Comparison of ENCODE assay signal across 21 mouse cellular contexts in the genomic region with DNA sequence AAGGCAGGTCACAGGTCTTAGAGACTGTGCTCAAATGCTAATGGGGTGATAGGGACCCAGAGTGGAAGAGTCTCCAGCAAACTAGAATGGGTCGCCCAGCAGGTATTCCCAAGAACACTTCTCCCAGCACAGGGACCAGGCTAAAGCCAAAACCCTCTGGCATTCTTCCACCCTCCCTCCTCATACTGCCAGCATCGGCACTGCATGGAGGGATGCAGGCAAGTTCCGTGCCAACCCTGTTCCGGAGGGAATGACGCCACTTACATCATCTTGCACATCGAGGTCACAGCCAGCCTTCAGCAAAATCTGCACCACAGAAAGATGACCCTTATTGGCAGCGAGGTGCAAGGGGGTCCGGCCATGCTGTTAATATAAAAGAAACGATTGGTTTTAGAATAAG. TPM values are rescaled to one million over a fixed set of nuclear protein-coding genes. Genes with fewer than 3 reads are reported as not detected.
DNase-seq lines count a peak whose midpoint lies in the region; ATAC-seq lines count a peak whose summit lies in the region.
"Had no signal": no experiment of that assay in that cellular context is flagged by ENCODE, and none has a peak within 500 bp of the region (broad histone marks: within the 10 kb centered on the region; RNA-seq: fewer than 3 reads in every experiment).

No protein-coding gene starts in this region.

- no peaks in the 10 kb centered on the region for H3K36me3 ChIP-seq in forebrain, embryonic 14.5 days (ENCODE audit: control insufficient read depth, insufficient read depth, low read length)
- H3K36me3 ChIP-seq in forebrain, embryonic 10.5 days (replicated peaks), result no peaks in the 10 kb centered on the region
- peaks cover 3% of the 10 kb centered on the region; the same call in 1 of the 2 replicates for H3K36me3 ChIP-seq in midbrain, embryonic 11.5 days (ENCODE audit: control insufficient read depth, insufficient read depth, low read length)
- H3K36me3 ChIP-seq in midbrain, embryonic 15.5 days (replicated peaks), result 0 out of 2 replicates have a peak, but pooled peaks cover 3% of the 10 kb centered on the region
- H3K36me3 ChIP-seq in limb, embryonic 10.5 days, result no peaks in the 10 kb centered on the region
- H3K36me3 ChIP-seq: heart, embryonic 12.5 days; hindbrain, embryonic 13.5 days; limb, embryonic 12.5 days had no signal

- no peak overlapping the region for H3K4me2 ChIP-seq in forebrain, embryonic 14.5 days (ENCODE audit: low read length)
- H3K4me2 ChIP-seq in midbrain, embryonic 11.5 days, result no peak overlapping the region
- H3K4me2 ChIP-seq in midbrain, embryonic 15.5 days, result no peak overlapping the region
- H3K4me2 ChIP-seq: heart, embryonic 12.5 days; hindbrain, embryonic 13.5 days; limb, embryonic 12.5 days; liver, embryonic 11.5 days had no signal

- no peak for ATAC-seq in forebrain, embryonic 14.5 days
- ATAC-seq in midbrain, embryonic 11.5 days (ENCODE audit: low FRiP score), result no peak
- no peak for ATAC-seq in midbrain, embryonic 15.5 days (replicated peaks)
- ATAC-seq: liver, postnatal 0 days; lung, postnatal 0 days had no signal

- no peak overlapping the region for H3K27ac ChIP-seq in forebrain, embryonic 14.5 days (ENCODE audit: low read depth, low read length)
- H3K27ac ChIP-seq in forebrain, embryonic 10.5 days, result no peak overlapping the region
- H3K27ac ChIP-seq in midbrain, embryonic 11.5 days (ENCODE audit: low read depth, low read length), result no peak overlapping the region
- no peak overlapping the region for H3K27ac ChIP-seq in midbrain, embryonic 15.5 days
- no peak overlapping the region for H3K27ac ChIP-seq in limb, embryonic 10.5 days
- H3K27ac ChIP-seq: hindbrain, embryonic 13.5 days; limb, embryonic 12.5 days; midbrain, embryonic 10.5 days had no signal

- WGBS in forebrain, embryonic 14.5 days, result 80% methylated on average over 9 of the region's 9 CpGs
- 89% methylated on average over 9 of the region's 9 CpGs for WGBS in forebrain, embryonic 10.5 days
- 92% methylated on average over 9 of the region's 9 CpGs for WGBS in midbrain, embryonic 11.5 days
- WGBS in midbrain, embryonic 15.5 days, result 86% methylated on average over 9 of the region's 9 CpGs
- 92% methylated on average over 9 of the region's 9 CpGs for WGBS in limb, embryonic 10.5 days

- H3K27me3 ChIP-seq in forebrain, embryonic 14.5 days (replicated peaks; ENCODE audit: control insufficient read depth, insufficient read depth, low read length), result no peaks in the 10 kb centered on the region
- H3K27me3 ChIP-seq in forebrain, embryonic 10.5 days (ENCODE audit: poor library complexity, severe bottlenecking), result no peaks in the 10 kb centered on the region
- H3K27me3 ChIP-seq in midbrain, embryonic 11.5 days (ENCODE audit: control insufficient read depth, insufficient read depth, low read length), result no peaks in the 10 kb centered on the region
- H3K27me3 ChIP-seq in midbrain, embryonic 15.5 days (replicated peaks), result no peaks in the 10 kb centered on the region
- no peaks in the 10 kb centered on the region for H3K27me3 ChIP-seq in limb, embryonic 10.5 days (ENCODE audit: low read depth, poor library complexity, severe bottlenecking)
- H3K27me3 ChIP-seq: heart, embryonic 12.5 days; hindbrain, embryonic 13.5 days; limb, embryonic 12.5 days had no signal

- no peak overlapping the region for H3K4me3 ChIP-seq in forebrain, embryonic 14.5 days (ENCODE audit: low read depth, low read length)
- H3K4me3 ChIP-seq in forebrain, embryonic 10.5 days, result no peak overlapping the region
- H3K4me3 ChIP-seq in midbrain, embryonic 11.5 days (ENCODE audit: low read depth, low read length), result no peak overlapping the region
- H3K4me3 ChIP-seq in midbrain, embryonic 15.5 days, result no peak overlapping the region
- H3K4me3 ChIP-seq in limb, embryonic 10.5 days, result no peak overlapping the region
- H3K4me3 ChIP-seq: heart, embryonic 12.5 days; hindbrain, embryonic 13.5 days; limb, embryonic 12.5 days; midbrain, embryonic 10.5 days had no signal

- H3K9me3 ChIP-seq in forebrain, embryonic 14.5 days (replicated peaks; ENCODE audit: control insufficient read depth, low read length), result no peaks in the 10 kb centered on the region
- peaks cover 3% of the 10 kb centered on the region; the same call in 1 of the 2 replicates for H3K9me3 ChIP-seq in forebrain, embryonic 10.5 days
- no peaks in the 10 kb centered on the region for H3K9me3 ChIP-seq in midbrain, embryonic 11.5 days (ENCODE audit: control insufficient read depth, low read length)
- no peaks in the 10 kb centered on the region for H3K9me3 ChIP-seq in midbrain, embryonic 15.5 days
- H3K9me3 ChIP-seq in limb, embryonic 10.5 days (replicated peaks), result no peaks in the 10 kb centered on the region
- H3K9me3 ChIP-seq: heart, embryonic 12.5 days; hindbrain, embryonic 13.5 days; limb, embryonic 12.5 days had no signal

- no peaks in the 10 kb centered on the region for H3K4me1 ChIP-seq in forebrain, embryonic 14.5 days (ENCODE audit: control insufficient read depth, insufficient read depth, low read length)
- H3K4me1 ChIP-seq in forebrain, embryonic 10.5 days, result peaks cover 10% of the 10 kb centered on the region; the same call in 1 of the 2 replicates
- H3K4me1 ChIP-seq in midbrain, embryonic 11.5 days (ENCODE audit: control insufficient read depth, insufficient read depth, low read length), result peaks cover 15% of the 10 kb centered on the region
- peaks cover 13% of the 10 kb centered on the region for H3K4me1 ChIP-seq in midbrain, embryonic 15.5 days
- H3K4me1 ChIP-seq in limb, embryonic 10.5 days, result 0 out of 2 replicates have a peak, but pooled peaks cover 5% of the 10 kb centered on the region
- H3K4me1 ChIP-seq: limb, embryonic 12.5 days had no signal

- no peak overlapping the region for H3K9ac ChIP-seq in forebrain, embryonic 14.5 days (ENCODE audit: low read length)
- no peak overlapping the region for H3K9ac ChIP-seq in midbrain, embryonic 11.5 days (ENCODE audit: low read length)
- H3K9ac ChIP-seq in midbrain, embryonic 15.5 days, result no peak overlapping the region
- H3K9ac ChIP-seq: heart, embryonic 12.5 days; hindbrain, embryonic 13.5 days; limb, embryonic 12.5 days; liver, postnatal 0 days had no signal

- peak; percentile 37 for DNase-seq in forebrain, embryonic 14.5 days (ENCODE audit: low spot score)
- DNase-seq in forebrain, embryonic 10.5 days (ENCODE audit: extremely low spot score, low spot score), result no peak
- DNase-seq in midbrain, embryonic 11.5 days (ENCODE audit: low spot score, missing footprints), result peak; percentile 19
- peak; percentile 45 for DNase-seq in cerebellum, adult 9-11 months
- no peak for DNase-seq in frontal cortex, postnatal 25 days (ENCODE audit: low spot score in 2 of 2)
- no peak for DNase-seq in limb, embryonic 10.5 days (ENCODE audit: low spot score)
- DNase-seq: gastrocnemius, postnatal 25 days; heart, adult 18-20 months; heart, postnatal 10 days; kidney, adult 8-10 months; kidney, postnatal 10 days; liver, postnatal 0 days; thymus, adult 2 months; thymus, postnatal 4 days had no signal

RNA-seq across cellular contexts. Expression of gene Lyrm2, which starts 36.0 kb away (rescaled TPM):
- 110 and 138 TPM in 2 replicates for polyA plus RNA-seq in forebrain, embryonic 14.5 days (2014; fragmentation: Nextera tagmentation; extraction: Ambion mirVana)
- 101 and 110 TPM in 2 replicates for polyA plus RNA-seq in forebrain, embryonic 10.5 days (2016; fragmentation: Nextera tagmentation; extraction: Ambion mirVana)
- 169 and 175 TPM in 2 replicates for polyA plus RNA-seq in midbrain, embryonic 11.5 days (2014; fragmentation: Nextera tagmentation; extraction: Ambion mirVana)
- 115 and 124 TPM in 2 replicates for polyA plus RNA-seq in midbrain, embryonic 15.5 days (2015; fragmentation: Nextera tagmentation; extraction: Ambion mirVana)
- 85.3 and 94.7 TPM in 2 replicates for polyA plus RNA-seq in limb, embryonic 10.5 days (2016; fragmentation: Nextera tagmentation; extraction: Ambion mirVana)

Comparison
In these comparisons a context has a peak if more than half of its experiments do, and no peak if none do; other contexts are left out.
1. DNase-seq: peak in forebrain, embryonic 14.5 days (single experiment), midbrain, embryonic 11.5 days (single experiment) and cerebellum, adult 9-11 months (single experiment); none in forebrain, embryonic 10.5 days (single experiment), frontal cortex, postnatal 25 days (0 of 2) and limb, embryonic 10.5 days (single experiment).